Mouse (Mus musculus): Measurements from ENCODE around the gene Lrrc52.

- TF ChIP-seq POLR2A (IDR thresholded peaks at IDR 0.05; ENCODE audit: extremely low read depth, insufficient read depth, low read length) (no peak), CTCF (IDR thresholded peaks at IDR 0.05; ENCODE audit: extremely low read depth, insufficient read depth, low read length) (no peak)
Observed at GRCm38 (mm10) chr1:167487933-167488332, 21.4 kb upstream of the Lrrc52 start.

Measured in cortical plate, adult 2 months (tissue).